Mouse (Mus musculus) left cerebral cortex, adult 11 months (tissue): Measurements from ENCODE around the gene Phactr2.

Source experiments
- DNase-seq: peaks from one replicate; pipeline ENCODE4 v3.0.0; 2022; ENCODE audit warnings: low spot score

Gene Phactr2

DNA sequence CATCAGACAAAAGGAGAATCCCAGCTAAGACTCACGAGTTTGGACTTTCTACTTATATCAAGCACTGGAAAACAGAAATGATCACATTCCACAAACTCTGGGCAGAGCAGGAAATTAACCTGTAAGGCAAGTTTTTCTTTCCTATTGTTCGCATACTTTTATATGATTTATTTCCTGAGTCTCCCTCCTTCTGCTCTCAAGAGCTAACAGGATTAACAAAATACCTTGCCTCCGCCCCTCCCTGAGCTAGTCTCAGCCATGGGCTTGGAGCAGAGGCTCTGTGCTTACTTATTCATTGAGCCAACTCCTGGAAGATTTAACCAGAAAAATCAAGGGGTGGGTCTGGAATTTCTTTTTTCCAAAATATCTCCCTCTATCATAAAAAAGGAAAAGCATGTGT is 145.6 kb downstream of the Phactr2 start:
- DNase-seq = no peak

DNA sequence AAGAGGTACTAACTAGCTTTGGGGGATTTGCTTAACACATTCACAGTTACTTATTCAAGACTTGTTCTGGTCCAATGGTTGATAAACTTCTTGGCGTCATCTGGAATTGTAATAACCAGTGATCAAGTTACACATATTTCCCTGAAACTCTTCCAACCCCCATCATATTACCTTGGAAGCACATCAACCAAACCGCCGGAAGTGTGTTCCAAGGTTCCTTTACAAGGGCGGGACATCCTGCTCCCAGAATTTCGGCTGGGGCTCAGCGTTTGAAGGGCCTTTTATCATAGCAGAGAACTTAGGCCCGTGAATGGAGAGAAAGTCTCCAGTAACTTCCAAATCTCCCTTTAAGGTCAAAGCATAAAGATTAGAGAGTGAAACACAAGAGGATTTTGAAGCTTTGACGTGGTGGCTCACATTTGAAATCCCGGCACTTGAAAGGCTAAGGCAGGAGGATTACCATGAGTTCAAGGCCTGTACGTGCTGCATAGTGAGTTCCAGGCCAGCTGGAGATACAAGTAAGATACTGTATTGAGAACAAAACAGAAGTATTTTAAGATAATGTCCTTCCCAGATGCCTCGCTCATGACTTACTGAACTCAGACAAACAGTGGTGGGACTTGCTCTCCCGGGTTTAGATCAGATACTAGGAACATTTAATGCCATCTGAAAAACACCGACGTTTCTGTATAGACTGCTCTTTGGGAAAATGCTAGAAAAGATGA is 147.9 kb downstream of the Phactr2 start:
- no peak for DNase-seq

DNA sequence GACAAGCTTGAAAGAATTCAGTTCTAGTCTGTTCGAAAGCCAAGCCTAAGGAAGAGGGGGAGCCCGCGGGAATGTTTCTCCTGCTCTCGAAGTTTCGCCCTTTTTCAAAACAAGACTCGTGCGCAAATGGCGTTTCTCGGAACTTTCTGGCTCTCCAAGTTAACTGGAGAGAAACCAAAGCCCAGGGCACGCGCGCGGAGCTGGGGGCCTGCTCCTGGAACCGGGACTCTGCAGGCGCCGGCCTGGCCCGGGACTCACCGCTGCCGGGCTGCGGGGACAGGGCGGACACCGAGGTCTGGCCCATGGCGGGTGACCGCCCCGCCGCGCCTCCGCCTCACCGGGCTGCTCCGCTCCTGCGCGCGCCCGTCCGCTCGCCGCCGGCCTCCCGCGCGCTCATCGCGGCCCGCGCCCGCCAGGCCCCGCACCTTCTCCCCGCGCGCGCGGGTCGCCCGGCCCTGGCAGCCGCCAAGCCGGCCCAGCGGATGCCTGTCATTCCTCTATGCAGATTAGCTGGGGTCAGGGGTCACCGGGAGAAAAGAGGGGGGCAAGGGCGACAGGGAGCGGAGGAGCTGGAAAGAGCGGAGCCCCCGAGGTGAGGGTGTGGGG is 150.3 kb downstream of the Phactr2 start:
- DNase-seq = peak; percentile 4

DNA sequence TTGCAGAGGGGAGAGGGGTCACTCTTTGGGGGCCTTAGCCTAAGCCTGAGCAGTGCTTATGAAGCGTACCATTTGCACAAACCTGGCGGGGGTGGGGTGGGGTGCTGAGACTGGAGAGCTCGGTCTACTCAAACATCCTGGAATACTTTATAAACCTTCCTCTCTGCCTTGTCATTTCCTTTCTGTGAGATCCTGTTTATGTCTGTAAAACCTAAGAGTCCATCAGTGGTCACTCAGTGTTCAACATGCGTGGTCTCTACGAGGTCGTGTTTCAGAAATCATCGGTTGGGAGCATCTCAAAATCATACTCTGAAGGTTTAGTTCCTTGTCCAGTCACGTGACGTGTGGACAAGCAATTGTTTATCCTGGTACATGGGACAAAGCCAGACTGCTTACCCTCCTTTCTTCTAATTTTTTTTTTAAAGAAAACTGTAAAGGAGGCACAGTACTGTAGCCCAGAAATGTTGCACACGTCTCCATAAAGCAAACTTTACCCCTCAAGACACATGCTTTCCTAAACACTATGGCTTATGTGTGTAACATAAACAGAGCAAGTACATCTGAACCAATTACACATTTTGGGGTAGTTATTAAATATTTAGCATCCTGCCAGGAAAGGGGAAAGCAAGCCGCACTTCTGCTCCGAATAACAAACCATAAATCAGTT is 150.9 kb downstream of the Phactr2 start:
- no peak for DNase-seq

DNA sequence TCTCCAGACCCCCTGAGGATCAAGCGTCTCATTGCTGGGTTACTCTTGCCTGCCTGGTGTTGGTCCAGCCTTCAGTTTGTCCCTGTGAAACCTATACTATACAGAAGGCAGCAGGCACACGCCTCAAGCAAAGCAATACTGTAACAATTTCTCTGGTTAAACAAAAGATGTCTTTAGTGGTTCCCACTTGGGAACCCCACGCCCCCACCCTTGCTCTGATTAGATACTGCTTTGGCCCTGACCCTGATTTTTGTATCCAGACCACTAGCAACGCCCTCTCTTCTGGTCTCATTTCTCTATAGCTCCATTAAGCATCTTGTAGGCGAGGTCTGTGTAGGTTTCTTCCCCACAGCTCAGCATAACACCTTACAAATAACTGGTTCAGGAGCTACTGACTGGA is 159.2 kb downstream of the Phactr2 start:
- DNase-seq = no peak

DNA sequence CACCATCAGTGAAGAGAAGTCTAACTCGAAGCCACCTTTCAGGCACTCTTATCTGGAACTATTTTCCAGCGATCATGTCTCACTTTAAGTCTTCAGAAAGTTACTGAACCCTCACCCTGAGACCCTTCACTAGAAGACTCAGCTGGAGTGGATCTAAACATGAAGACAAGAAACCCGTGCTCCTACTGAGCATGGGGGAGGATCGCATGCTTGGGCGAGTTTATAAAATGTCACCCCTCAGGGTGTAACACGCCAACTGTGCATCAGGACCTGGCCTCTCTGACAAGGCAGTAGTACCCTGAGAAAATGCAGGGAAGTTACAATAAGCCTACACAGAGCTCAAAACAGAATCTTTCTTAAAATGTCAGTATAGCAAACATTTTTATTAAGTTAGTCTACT is 161.6 kb downstream of the Phactr2 start:
- no peak for DNase-seq

DNA sequence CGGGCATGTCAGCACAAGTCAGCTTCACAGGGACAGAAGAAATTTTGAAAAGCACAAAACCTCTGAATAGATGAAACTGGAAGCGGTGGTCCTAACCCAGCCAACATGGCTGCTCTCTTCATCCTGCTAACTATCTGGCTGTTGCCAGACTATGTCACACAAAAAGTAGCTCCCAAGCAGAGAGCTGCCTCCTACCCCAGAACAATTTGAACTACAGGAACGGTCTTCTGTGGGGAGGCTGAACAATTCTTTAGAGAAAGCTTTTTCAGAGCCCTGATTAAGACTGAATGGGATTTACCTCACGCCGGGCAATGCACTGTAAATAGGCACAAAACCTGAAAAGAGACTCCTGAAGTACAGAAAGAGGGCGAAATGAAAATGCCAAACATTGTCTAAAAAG is 162.6 kb downstream of the Phactr2 start:
- DNase-seq = no peak

DNA sequence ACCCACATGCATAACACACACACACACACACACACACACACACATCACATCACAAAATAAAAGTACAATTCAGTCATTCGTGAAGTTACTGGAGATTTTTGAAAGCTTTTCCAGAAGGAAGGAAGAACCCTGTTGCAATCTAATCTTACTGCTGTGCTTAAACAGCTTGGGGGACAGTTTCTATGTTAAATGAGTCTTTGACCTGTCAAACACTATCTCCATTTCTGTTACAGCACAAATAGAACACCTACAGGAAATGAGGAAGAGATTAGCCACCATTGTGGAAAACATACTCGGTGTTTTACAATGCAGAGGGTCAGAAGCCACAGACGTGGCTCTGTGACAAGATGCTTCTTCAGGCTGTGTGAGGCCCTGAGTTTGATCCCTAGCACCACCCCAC is 164.1 kb downstream of the Phactr2 start:
- DNase-seq = no peak

DNA sequence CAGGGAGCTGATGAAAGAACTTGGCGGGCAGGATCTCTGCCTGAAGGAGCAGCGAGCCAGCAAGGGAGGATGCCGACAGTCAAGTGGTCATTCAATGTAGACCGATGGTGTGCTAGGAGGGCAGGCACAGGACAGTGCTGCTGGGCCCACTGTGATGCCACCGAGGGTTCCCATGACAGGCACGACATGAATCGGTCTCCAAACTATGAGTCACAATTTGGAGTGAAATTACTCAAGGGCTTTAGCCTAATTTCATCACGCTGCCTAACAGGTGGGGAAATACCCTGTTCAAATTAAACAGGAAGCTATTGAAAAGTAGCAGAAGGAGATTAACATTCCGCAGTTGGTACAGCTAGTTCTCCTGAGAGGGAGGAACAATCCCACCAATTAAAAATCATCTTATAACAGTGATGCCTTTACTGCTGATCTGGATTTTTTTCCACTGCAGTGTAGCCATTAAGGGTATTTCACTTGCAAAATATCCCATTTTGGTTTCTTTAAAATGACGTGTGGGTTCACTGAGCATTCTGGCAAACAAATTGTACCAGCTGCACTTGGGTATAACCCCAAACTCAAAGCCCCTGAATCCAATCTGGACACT is 169.5 kb downstream of the Phactr2 start:
- DNase-seq = no peak

DNA sequence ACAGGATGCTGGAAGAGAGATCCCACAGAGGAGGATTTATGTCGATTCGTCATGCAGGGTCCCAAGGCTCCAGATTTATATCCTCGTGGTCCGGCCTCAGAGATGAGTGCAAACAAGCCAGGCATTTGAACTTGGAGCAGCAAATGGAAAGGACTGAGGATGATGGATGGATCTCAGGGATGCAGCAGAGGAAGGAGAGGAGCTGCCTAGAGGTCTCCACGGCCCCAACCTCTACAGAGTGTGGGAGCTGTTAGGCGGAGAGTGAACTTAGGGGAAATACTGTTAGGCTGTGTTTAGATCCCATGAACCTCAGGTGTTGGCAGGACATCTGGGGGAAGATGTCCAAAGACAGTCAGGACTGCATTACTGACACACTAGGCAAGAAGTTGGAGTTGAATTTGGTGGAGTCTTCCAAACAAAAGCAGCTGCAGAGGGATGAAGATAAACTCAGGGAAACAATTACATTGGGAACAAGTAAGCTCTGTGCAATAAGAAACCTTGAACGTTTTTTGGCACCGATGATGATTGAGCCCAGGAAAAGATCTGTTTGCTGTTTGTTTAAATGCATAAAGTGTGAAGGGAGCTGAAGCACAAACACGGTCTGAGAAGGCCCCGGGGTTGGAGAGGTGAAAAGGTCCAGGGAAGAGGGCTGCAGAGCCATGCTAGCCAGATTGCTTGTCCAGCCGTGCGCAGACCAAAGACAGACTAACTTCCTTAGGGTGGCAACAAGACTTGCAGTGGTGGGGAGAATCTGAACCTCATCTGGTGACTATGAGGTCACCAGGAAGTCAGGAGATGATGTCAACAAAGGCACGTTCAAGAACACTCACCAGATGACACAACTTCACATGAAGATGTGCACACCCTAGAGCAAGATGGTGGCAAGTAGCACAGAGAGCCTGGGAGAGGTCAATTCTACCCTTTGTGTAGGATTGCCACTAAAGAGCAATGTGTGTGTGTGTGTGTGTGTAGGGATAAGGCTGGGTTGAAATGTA is 170.6 kb downstream of the Phactr2 start:
- no peak for DNase-seq

DNA sequence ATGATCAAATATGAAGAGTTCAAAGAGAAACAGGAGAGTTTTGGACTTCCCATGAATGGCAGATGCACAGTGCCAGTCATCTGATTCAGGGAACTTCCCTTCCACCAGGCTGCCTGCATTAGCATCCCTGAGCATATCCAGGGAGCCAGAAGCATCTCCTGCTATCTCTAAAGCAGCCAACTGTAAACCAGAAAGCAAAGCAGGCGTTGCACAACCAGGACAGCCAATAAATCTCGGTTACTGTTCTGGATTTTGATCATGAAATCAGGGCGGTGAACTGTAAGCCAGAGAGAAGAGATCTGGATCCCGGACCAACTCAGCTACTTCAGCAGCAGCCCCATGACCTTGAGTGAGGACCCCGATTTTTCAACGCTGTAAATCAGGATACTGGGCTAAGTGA is 173.6 kb downstream of the Phactr2 start:
- DNase-seq = no peak

DNA sequence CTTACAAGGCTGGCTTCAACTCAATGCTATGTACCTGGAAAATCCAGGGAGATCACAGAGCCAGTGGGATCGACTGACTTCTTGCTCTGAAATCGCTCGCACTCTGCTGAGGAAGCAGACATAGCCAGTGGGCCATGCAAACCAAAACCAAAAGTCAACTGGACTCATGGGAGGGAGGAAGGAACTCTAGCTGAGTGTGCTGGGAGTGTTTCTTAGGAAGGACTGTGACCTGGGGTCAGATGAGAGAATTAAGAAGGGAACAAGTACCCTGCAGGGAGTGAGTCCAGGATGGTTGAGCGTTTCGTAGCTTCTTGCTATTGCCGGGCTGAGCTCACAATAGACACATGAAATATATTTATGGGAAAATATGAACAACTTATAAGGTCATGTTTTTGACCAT is 174.0 kb downstream of the Phactr2 start:
- no peak for DNase-seq

DNA sequence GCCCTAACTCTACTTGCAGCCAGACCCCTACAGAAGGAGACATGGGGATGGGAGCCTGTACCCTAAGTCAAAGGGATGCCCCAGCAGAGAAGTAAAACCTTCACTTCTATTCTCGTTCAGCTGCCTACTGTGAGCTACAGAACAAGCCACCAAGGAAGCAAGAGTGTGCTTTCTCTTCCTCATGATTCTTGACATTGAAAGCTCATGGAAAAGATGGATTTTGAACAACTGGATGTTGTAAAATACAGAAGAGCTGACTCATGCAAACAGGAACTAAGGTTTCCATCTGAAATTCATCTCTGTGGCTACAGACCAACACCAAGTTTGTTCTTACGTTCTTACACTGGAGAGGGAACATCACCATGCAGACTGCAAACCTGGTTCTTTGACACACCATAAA is 179.3 kb downstream of the Phactr2 start:
- DNase-seq = no peak

DNA sequence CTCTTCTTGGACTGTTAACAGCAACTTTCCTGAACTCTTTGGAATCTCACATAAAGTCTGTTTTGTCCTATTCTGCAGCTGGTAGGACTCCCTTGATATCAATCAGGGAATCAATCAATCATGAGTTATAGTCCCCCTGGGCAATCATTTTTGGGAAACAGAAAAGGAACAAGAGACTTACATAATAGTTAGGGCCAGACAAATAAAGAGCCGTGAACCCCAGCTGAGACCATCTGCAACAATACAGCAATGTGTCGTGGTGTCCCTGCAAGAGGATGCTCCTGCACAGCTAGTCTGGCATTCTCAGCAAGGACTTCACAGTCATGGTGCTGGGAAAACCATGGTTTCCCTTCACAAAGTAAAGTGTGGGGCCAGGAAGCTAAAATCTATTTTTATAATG is 182.2 kb downstream of the Phactr2 start:
- no peak for DNase-seq

DNA sequence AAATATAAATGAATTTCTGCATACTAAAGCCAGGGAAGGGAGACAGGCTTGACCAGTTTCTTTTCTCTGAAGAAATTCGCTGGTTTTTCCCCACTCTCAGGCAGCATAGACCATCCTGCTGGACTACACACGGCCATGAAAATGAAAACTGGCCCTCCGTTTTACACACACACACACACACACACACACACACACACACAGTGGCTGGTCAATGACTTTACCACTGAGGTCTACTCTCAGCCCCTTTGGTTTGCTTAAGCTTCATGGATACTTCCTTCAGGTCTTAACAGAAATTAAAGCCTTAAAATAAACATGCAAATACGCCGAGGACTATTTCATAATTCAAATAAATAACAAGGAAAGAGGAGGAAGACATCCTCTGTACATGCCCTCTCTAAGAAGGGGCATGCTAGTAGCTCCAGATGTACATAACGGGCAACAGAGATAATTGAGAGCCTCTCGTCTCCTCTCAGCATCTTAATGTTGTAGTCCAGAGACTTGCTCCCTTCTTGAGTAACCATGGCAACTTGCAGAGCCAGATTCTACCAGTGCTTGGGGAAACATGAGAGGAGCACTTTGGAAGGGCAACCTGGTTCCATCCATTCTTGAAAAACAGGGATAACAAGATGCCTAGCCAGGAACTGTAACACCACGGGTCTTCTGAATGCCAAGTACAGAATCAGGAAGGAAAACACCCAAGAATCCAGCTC is 184.8 kb downstream of the Phactr2 start:
- peak; percentile 3 for DNase-seq

DNA sequence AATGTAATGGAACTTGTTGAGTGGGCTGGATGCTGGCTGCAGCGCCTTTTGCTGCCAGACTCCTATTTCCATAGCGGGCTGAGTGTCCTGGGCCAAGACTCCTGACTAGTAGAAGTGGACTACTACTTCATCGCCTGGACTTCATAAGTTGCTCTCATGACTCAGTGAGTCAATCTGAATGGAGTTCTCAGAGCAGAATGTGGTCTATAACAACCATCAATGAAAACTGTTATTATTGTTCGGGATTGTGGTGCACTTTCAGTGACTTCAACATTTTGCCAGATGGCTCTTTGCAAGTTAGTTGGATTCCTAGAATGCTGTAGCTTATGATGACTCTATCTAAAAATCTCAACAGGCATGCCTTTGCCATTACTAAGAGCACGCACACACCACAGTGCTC is 185.9 kb downstream of the Phactr2 start:
- DNase-seq = no peak

DNA sequence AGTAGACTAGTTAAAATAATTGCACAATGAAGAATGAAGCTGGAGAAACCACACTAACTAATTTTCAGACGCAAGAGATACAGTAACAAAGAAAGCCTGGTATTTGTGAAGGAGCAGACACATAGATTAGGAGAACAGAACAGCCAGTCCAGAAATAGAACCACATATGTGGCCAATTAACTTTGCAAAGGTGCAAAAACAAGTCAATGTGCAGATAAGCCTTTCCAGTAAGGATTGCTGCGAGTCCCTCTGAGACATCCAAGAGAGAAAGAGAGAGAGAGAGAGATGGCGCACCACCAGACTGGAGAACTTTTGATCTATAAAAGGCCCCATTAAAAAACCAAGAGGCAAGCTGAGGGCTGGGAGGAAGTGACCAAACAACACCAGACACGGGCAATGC is 190.8 kb downstream of the Phactr2 start:
- no peak for DNase-seq

DNA sequence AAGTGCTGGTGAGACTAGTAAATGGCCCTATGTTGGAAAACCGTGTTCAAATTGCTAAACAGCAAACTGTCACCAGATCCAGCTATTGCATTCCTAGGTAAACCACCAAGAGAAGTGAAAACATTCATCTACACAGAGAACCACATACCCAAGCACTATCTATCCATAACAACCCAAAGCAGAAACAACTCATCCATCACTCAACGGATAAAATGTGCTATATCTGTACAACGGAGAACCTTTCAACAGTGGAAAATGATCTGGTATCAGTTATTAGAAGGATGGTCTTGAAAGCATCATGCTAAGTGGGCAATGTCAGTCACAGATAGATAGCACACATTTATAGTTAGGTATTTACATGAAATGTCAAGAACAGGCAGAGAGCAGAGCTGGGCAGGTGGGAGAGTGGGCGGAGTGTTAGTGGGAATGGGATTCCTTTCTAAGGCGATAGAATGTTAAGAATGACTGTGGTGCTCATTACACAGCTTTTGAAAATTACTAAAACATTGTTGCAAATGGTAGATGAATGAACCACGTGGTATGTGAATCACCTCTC is 193.8 kb downstream of the Phactr2 start:
- DNase-seq = no peak

DNA sequence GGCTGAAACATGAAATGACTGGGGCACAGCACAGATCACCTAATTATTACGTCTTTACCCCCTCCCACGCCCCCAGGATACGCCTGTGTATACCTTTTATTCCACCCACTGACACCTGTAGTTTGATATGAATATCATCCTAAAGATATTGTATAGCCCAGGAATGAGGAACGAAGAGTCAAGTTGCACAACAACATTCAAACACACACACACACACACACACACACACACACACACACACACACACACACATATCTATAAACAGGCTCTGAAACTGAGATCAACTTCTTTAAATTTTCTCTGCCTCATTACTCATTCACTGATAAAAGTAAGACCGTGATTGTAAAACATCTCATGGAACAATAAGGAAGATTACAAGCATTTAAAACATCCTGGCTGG is 197.9 kb downstream of the Phactr2 start:
- DNase-seq = no peak

DNA sequence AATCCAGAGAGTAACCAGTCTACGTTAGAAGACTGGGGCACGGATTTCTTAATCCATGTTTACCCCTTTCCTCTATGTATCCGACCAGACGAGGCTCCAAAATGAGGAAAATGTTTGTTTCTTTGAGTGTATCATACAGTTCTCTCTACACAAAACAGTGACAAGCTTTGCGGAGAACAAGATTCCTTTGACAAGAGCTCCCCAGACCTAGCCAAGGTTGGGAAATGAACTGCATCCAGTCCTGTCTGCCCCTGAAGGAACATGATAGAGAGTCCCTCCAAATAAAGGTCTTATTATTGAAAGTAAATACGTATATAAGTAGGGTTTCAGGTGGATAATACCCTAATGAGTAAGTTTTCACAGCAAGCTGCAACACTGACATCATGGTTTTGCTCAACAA is 199.1 kb downstream of the Phactr2 start:
- DNase-seq = no peak

DNA sequence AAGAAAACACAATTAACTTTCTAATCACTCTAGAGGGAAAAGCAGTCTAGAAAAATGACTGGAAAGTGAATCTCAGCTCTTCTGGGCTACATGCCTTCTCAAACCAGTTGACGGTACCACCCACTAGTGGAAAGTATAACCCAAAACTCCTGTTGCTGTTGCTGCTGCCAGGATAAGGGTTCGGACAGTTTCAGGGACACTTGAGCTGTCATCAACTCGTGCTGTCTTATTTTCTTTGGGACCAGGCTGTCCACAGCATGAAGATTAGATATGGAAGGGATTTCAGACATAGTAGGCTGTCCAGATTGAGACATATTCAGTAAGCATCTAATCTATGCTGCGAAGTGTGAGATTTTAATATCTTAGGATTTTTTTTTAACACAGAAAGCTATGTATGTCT is 199.5 kb downstream of the Phactr2 start:
- no peak for DNase-seq
